Comparison of ENCODE assay signal across 10 mouse cellular contexts in genomic region chr2:102898585-102898984, GRCm38 (mm10). TPM values are rescaled to one million over a fixed set of nuclear protein-coding genes. Genes with fewer than 3 reads are reported as not detected.
A peak's percentile ranks its signal among the peaks of the same experiment; 100 is the strongest.
DNase-seq lines count a peak whose midpoint lies in the region; ATAC-seq and TF ChIP-seq lines count a peak whose summit lies in the region.
"Had no signal": no experiment of that assay in that cellular context is flagged by ENCODE, and none has a peak within 500 bp of the region (broad histone marks: within the 10 kb centered on the region; RNA-seq: fewer than 3 reads in every experiment).

No protein-coding gene starts in this region.

- no peak overlapping the region for H3K4me3 ChIP-seq in heart, postnatal 0 days (ENCODE audit: low read depth, low read length)
- peak overlapping the region; percentile 79; the same call in 1 of the 2 replicates for H3K4me3 ChIP-seq in G1E (ENCODE audit: low read depth, low read length)
- H3K4me3 ChIP-seq in embryonic facial prominence, embryonic 14.5 days (ENCODE audit: low read depth, low read length): peak overlapping the region; percentile 47; the same call in 1 of the 2 replicates
- H3K4me3 ChIP-seq in macrophage (ENCODE audit: inconsistent target): peak overlapping the region; percentile 74
- H3K4me3 ChIP-seq: hindbrain, embryonic 15.5 days had no signal

- peaks cover 80% of the 10 kb centered on the region for H3K79me2 ChIP-seq in macrophage (ENCODE audit: inconsistent target)

- no peaks in the 10 kb centered on the region for H3K9me3 ChIP-seq in heart, postnatal 0 days (replicated peaks; ENCODE audit: control insufficient read depth, low read length)
- H3K9me3 ChIP-seq in G1E (replicated peaks): no peaks in the 10 kb centered on the region
- no peaks in the 10 kb centered on the region for H3K9me3 ChIP-seq in embryonic facial prominence, embryonic 14.5 days (ENCODE audit: control insufficient read depth, low read length)
- H3K9me3 ChIP-seq: hindbrain, embryonic 15.5 days had no signal

- TF ChIP-seq CTCF in heart, postnatal 0 days (IDR thresholded peaks at IDR 0.05; ENCODE audit: low read depth): no peak
- no peak for TF ChIP-seq CTCF in G1E (IDR thresholded peaks at IDR 0.05; ENCODE audit: low read depth, low read length)

- no peak overlapping the region for H3K27ac ChIP-seq in heart, postnatal 0 days (ENCODE audit: low read depth)
- no peak overlapping the region for H3K27ac ChIP-seq in embryonic facial prominence, embryonic 14.5 days (replicated peaks; ENCODE audit: low read depth, low read length)
- peak overlapping the region; percentile 84 for H3K27ac ChIP-seq in macrophage
- H3K27ac ChIP-seq: hindbrain, embryonic 15.5 days had no signal

- H3K36me3 ChIP-seq in heart, postnatal 0 days (replicated peaks; ENCODE audit: control insufficient read depth, insufficient read depth, low read length): no peaks in the 10 kb centered on the region
- peaks cover 54% of the 10 kb centered on the region for H3K36me3 ChIP-seq in G1E (replicated peaks)
- H3K36me3 ChIP-seq in embryonic facial prominence, embryonic 14.5 days (ENCODE audit: control insufficient read depth, insufficient read depth, low read length): no peaks in the 10 kb centered on the region
- no peaks in the 10 kb centered on the region for H3K36me3 ChIP-seq in macrophage (ENCODE audit: inconsistent target)
- H3K36me3 ChIP-seq: hindbrain, embryonic 15.5 days had no signal

- DNase-seq in heart, postnatal 0 days (ENCODE audit: low spot score): no peak
- DNase-seq in heart, adult 9 months (ENCODE audit: low spot score in 2 of 2): no peak
- DNase-seq in G1E (ENCODE audit: low spot score): no peak
- no peak for DNase-seq in embryonic facial prominence, embryonic 14.5 days (ENCODE audit: low spot score)
- DNase-seq in adrenal gland, postnatal 36 days: no peak
- DNase-seq in spleen, adult 18-20 months: no peak
- DNase-seq: kidney, postnatal 10 days; layer of hippocampus, postnatal 36 days had no signal

- peak overlapping the region; percentile 80 for H3K4me2 ChIP-seq in heart, postnatal 0 days (ENCODE audit: low read depth, low read length)
- H3K4me2 ChIP-seq in embryonic facial prominence, embryonic 14.5 days (ENCODE audit: low read depth, low read length): peak overlapping the region; percentile 83
- H3K4me2 ChIP-seq: hindbrain, embryonic 15.5 days had no signal

- 66% methylated on average over 3 of the region's 3 CpGs for WGBS in heart, postnatal 0 days
- WGBS in embryonic facial prominence, embryonic 14.5 days: 73% methylated on average over 3 of the region's 3 CpGs
- 11% methylated on average over 3 of the region's 3 CpGs for WGBS in macrophage (ENCODE audit: missing documents)

- TF ChIP-seq EP300 in heart, postnatal 0 days (IDR thresholded peaks at IDR 0.05; ENCODE audit: low read depth): no peak

- no peak overlapping the region for H3K9ac ChIP-seq in heart, postnatal 0 days (replicated peaks; ENCODE audit: low read depth, low read length)
- H3K9ac ChIP-seq in embryonic facial prominence, embryonic 14.5 days (ENCODE audit: low read depth, low read length): 0 out of 2 replicates have a peak overlapping the region, but pooled peaks have one; percentile 34
- H3K9ac ChIP-seq: hindbrain, embryonic 15.5 days had no signal

- H3K27me3 ChIP-seq in heart, postnatal 0 days (ENCODE audit: control insufficient read depth, insufficient read depth, low read length): peaks cover 4% of the 10 kb centered on the region; the same call in 1 of the 2 replicates
- H3K27me3 ChIP-seq in G1E (ENCODE audit: insufficient read depth, low read length): no peaks in the 10 kb centered on the region
- H3K27me3 ChIP-seq in embryonic facial prominence, embryonic 14.5 days (replicated peaks; ENCODE audit: control insufficient read depth, insufficient read depth, low read length): 0 out of 2 replicates have a peak, but pooled peaks cover 2% of the 10 kb centered on the region

- H3K4me1 ChIP-seq in heart, postnatal 0 days (ENCODE audit: control insufficient read depth, insufficient read depth): peaks cover 22% of the 10 kb centered on the region
- peaks cover 72% of the 10 kb centered on the region for H3K4me1 ChIP-seq in G1E (ENCODE audit: insufficient read depth, low read depth, low read length)
- H3K4me1 ChIP-seq in embryonic facial prominence, embryonic 14.5 days (ENCODE audit: control insufficient read depth, insufficient read depth, low read length): peaks cover 7% of the 10 kb centered on the region; the same call in 1 of the 2 replicates

- no peak for ATAC-seq in heart, postnatal 0 days (ENCODE audit: insufficient read depth, low read depth)
- no peak for ATAC-seq in G1E (ENCODE audit: extremely low read depth, insufficient number of reproducible peaks, low FRiP score, poor library complexity, severe bottlenecking)
- ATAC-seq in embryonic facial prominence, embryonic 14.5 days (ENCODE audit: low read depth): no peak

RNA-seq across cellular contexts. Expression of gene Cd44, which starts 2.9 kb away (rescaled TPM):
- 12.5 and 25.8 TPM in 2 replicates for total RNA-seq in heart, postnatal 0 days (2014; rRNA removed; ENCODE audit: low replicate concordance)
- 7.4 and 9.3 TPM in 2 replicates for polyA plus RNA-seq in heart, postnatal 0 days (2015; fragmentation: Nextera tagmentation; extraction: Ambion mirVana)
- 79.2 and 80.0 TPM in 2 replicates for total RNA-seq in G1E (2014; fragmentation: Nextera tagmentation)
- 39.8 and 40.7 TPM in 2 replicates for total RNA-seq in G1E (2017)
- polyA plus RNA-seq in G1E (2012): 2.9 and 5.5 TPM in 2 replicates
- polyA plus RNA-seq in embryonic facial prominence, embryonic 14.5 days (2014; fragmentation: Nextera tagmentation; extraction: Ambion mirVana): 49.8 and 57.3 TPM in 2 replicates
- total RNA-seq in macrophage (2018; cell fraction: chromatin; rRNA removed): 1,000 to 10,000 TPM in 9 of 26 experiments, 100 to 1,000 TPM in 11, 10 to 100 TPM in 6; 63.7 to 5,506 (median 273) TPM
- total RNA-seq in macrophage (2018; cell fraction: cytosol; rRNA removed): 1,000 to 10,000 TPM in 1 of 26 experiments, 100 to 1,000 TPM in 21, 10 to 100 TPM in 4; 88.7 to 1,140 (median 221) TPM
- total RNA-seq in macrophage (2018; cell fraction: nucleus; rRNA removed): 1,000 to 10,000 TPM in 7 of 26 experiments, 100 to 1,000 TPM in 19; 112 to 3,963 (median 377) TPM
- polyA plus RNA-seq in macrophage (2018): 109 to 325 TPM (median 215 TPM) in 3 replicates
- total RNA-seq in adrenal gland, postnatal 36 days (2021): 10 to 100 TPM; 59.9 to 62.0 TPM
